Mouse (Mus musculus) megakaryocyte-erythroid progenitor cell, adult 5-6 weeks (primary cell): ENCODE results near the gene 4930519G04Rik. TPM values are rescaled to one million over a fixed set of nuclear protein-coding genes. Genes with fewer than 3 reads are reported as not detected.
"Not testable (repeated sequence)": the region's sequence is repeated elsewhere in the genome, so short reads cannot be mapped to it uniquely, and the experiment has no call there.

Experiments used
- ATAC-seq: replicated peaks from 2 replicates; pipeline ENCODE4 v1.8.0; 2016; ENCODE audit warnings: mild to moderate bottlenecking, inconsistent platforms; ENCODE audit not compliant: severe bottlenecking, poor library complexity, low FRiP score, low TSS enrichment
- total RNA-seq, 2 experiments: library from RNA; stranded (forward) in 1 of 2; stranded (reverse) in 1 of 2; fragments of 200-1000, 215-1000 nt in 1 of 2; fragments of >200 nt in 1 of 2; fragmentation: Nextera tagmentation in 1 of 2; gene quantifications; 2 replicates each; pipeline ENCODE4 v1.2.3; 2014 to 2017

The 4930519G04Rik gene
- not detected in 2 replicates for total RNA-seq (2014; fragmentation: Nextera tagmentation)
- total RNA-seq (2017), result not detected in 2 replicates

DNA sequence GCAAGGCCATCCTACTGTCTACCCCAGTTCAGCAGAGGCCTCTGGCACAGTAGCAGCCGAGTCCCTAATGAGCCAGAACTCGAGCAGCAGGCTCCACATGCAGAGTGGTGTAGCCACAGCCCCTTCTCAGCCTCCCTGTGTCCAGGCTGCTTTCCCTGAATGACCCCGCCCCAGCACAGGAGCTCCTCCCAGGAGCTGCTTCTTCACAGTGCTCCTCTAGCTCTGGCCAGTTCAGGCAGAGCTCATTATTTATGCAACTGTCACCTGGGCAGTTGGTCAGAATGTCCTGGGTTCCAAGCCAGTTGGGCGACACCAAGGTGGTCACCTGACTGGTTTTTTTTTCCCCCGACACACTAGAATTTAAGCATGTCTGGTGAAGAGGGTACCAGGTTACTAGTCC, at the start of gene 4930519G04Rik:
Gene 4930519G04Rik, plus strand, starts transcription at position 301 of the 400 bp plus-strand sequence.
- ATAC-seq, result not testable (repeated sequence)

DNA sequence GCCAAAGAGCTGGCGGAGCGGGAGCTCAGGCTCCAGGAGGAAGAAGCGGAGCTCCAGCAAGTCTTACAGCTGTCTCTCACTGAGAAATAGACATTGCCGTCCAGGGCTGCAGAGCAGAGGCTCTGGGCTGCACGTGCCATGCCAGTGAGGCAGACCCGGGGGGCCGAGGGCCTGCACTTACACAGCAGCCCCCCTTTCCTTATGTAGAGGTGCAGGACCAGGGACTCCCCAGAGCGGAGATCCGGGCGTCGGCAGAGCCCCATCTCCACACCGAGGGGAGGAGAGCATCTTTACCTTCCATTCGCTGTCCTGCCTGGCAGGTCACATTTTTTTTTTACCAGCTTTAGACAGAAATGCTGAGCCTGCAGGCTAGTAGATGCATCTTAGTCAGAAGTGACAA, 49.1 kb upstream of the 4930519G04Rik start:
- no peak for ATAC-seq

DNA sequence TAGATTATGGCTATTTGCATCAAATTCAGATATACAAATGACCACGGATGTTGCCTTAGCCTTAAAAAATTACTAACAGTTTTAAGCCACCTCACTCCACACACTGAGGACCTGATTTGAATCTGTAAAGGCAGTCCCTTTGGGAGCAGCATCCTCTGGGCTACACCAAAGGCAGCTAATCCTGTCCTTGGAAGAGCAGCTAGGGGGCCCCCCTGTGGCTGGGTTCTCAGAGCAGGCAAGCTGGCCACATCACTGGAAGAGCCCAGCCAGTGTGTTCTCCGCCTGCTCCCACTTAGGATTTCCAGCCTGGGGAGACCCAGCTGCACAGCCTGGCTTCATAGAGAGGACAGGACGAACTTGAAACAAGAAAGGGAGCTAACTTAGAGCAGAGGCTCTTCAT, 48.5 kb upstream of the 4930519G04Rik start:
- no peak for ATAC-seq

DNA sequence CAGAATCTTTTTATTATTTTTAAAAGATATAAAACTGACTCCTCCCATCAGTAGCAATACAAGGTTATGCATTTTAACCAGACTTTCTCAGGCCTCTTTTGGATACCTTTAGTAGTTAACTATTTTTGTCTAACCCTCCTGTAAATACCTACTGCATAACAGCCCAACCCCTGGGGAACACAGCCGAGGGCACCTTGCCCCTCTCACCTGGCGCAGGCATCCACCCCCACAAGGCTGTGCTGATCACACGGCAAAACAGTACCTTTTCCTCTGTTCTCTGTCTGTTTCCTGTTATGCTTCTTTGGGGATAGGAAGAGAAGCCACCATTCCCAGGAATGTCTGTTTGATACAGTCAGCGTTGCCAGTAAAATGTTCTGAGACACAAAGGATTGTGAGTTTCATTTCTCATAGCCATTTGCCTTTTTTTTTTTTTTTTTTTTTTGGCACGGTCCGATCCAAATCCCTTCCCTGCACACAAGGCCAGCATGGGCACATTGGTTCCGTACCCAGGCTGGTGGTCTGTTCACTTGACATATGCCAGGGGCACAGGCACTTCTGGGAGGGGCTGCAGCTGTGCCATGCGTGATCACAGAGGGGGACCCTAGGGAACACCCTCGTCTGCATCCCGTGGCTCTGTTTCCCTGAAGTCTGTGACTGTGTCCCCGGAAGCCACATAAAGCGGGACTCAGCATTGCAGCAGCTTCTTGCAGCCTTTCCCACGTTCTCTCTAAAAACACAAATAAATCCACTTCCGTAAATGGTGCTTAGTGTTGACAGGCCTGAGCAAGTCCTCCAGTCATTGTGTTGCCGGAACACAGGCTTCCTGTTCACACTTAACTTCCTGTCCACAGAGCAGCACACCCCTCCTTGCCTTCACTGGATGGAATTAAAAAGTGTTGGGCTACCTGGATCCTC, 47.8 kb upstream of the 4930519G04Rik start:
- ATAC-seq, result no peak

DNA sequence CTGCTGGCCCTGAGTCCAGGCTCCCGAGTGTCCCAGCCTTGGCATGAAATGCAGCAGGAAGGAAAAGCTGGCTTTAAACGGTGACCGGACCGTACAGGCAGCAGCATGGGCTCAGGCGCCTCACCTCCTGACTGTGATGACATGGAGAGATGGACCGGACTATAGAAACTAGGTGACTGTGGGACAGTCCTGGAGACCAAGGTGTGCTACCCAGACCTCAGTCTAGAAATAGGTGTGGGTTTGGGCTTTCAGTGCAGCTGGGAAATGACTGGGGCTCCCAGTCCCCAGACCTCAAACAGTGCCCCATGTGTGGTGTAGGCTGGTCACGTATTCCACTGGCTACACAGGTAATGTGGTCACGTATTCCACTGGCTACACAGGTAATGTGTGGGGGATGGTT, 46.8 kb upstream of the 4930519G04Rik start:
- no peak for ATAC-seq

DNA sequence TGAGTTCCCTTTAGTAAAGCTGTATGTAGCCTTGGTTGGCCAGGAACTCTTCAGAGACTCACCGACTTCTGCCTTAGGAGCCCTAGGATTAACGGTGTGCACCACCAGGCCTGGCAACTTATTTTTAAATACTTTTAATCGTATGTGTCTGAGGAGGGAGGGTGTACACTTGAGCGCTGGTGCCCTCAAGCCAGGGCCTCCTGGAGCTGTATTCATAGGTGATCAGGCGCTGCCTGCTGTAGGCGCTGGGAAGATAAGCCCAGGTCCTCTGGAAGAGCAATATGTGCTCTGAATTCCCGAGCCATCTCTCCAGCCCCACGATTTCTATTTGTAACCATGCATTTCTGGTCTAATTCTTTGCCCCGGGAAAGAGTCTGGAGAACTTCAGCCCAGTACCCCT, 46.4 kb upstream of the 4930519G04Rik start:
- peak; percentile 29 for ATAC-seq

DNA sequence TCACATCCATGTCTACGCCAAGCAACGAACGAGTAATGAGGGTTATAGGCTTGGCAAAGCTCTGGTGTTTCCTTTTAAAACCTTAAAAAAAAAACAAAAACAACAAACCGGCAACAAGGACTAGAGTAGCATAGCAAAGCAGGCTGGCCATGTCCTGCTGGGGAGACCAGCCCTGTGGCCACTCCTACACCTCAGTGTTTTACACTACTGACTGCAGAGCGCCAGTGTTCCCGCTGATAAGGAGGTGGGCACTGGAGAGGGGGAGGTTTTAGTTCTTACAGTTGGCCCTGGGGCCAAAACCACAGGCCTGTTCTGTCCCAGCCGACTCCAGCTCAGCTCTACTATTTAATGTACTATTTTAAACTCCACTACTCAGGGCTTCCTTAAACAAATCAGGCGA, 46.0 kb upstream of the 4930519G04Rik start:
- ATAC-seq, result peak; percentile 88

DNA sequence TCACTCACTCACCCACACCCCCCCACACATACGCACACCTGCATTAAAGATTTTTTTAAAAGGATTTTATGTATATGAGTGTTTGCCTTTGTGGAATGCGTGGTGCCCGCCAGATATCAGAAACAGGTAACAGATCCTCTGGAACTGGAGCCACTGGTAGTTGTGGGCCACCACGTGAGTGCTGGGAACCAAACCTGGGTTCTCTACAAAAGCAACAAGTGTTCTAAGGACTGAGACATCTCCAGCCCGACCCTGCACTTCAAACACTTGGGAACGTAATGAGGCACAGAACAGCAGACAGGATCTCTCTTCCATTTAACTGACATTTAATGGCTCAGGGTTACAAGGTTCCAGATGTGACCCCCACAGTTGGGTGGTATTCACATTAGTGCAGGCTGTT, 45.6 kb upstream of the 4930519G04Rik start:
- ATAC-seq, result no peak

DNA sequence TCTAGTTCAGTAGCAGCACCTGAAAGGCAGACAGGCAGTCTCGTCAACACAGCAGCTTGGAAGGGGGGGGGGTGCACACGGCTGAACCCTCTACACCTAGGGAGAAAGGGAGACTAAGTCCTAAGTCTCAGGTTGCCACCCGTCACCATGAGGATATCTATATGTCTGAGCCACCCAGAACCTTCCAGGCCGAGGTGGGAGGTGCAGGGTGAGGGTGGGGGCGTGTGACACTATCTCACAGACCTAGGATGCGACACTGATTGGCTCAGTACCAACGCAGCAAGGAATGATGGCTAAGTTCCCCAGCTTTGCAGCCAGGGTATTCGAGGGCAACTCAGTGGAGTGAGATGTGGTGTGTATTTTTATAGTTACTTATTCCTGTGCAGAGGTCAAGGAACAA, 45.1 kb upstream of the 4930519G04Rik start:
- ATAC-seq, result peak; percentile 41

DNA sequence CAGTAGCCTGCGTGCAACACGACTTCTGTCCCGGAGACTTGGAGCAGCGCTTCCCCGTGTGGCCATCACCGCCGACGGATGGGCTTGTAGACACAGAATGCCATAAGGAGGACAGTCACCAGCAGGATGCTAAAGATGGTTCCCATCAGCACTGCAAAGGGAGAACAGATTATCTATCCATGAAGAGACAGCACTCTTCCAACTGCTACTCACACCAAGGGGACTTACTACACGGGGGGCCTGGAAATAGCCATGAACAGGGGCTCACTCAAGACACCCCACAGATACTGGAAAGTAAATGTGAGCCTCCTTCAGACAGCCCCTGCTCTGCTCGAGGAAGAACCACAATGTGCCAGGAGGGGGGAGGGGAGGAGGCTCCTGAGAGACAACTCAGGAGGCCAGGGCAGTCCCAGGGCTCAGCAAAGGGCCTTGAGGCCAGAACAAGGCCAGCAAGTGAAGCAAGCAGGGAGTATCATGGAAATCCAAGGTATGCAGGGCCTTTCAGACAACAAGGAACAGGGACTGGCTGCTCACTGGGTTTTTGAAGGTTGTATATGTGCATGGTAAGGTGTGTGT, 44.2 kb upstream of the 4930519G04Rik start:
- ATAC-seq, result no peak

DNA sequence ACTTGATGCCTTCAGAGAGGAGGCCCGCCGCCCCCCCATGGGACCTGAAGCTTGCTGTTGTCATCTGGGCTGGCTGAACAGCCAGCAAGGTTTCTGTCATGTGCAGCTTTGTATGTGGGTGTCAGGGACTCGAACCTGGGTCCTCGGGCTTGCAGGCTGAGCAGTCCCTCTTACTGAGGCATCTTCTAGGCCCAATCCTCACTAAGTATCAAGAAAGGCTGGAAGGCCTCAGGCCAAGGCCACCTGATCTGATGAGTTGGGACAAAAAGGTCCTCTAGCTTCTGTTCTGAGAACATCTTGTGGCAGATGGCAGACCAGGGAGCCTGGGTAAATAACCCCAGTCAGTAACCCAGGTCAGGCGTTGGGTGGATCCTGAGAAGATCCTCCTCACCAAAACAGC, 43.6 kb upstream of the 4930519G04Rik start:
- ATAC-seq, result no peak

DNA sequence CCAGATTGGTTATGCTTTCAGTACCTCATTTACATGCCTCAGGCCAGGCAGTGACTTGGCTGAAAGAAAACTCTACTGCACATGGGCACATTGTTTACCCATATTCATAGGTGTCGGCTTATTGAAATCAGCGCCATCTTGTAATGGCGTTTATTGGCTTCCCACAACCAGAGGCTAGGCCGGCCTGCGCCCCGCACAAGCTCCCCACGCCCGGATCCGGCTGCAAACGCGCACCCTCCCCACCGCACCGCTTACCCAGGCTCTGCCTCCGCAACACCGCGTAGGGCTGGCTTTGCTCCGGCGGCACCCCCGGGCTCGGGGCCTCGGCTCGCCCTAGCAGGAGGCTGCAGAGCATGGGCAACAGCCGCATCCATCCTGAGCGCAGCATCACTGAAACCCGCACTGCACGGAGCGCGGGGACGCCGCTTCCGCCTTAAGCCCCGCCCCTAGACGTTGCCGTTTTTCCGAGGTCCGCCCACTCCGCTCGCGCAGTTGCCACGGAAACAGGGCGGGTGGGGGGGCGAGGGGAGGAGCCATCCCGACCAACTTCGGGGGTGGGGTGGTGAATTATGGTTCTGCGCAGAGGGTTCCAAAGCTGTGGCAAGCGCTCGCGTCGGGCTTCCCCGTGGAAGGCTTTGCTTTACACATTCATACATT, 39.8 kb upstream of the 4930519G04Rik start:
- ATAC-seq, result peak; percentile 68

DNA sequence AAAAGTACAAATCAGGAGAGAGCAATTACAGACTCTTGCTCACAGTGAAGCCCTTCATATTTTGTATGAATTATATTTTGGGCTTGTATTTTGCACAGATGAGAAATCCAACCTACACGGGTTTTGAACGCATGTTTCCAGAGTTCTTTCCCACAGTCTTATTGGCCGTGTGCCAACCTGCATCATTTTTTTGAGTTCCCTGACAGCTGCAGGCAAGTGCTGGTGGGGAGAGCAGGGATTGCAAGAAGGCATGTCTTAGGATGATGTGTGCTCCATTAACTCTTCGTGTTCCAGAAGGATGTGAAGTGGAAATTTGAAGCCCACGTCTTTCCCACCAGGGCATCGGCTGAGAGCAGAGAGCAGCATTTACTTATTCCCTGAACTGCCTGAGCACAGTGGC, 36.9 kb upstream of the 4930519G04Rik start:
- no peak for ATAC-seq

DNA sequence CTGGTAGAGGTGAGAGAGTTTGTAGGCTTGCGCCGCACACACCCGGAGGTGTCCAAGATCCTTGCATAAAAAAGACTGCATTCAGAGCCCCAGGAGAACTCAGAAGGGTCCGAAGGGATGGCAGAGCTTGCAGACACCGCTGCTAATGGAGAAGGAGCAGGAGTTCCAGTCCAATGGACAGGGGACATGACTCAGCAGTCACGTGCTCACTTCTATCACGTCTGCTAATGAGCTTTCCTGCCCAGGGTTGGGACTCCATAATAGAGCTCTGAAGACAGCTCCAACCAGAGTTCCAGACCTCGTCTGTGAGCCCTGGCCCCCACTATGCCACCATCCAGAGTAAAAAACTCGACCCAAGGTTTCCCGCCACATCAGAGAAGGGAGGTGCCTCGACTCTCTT, 35.3 kb upstream of the 4930519G04Rik start:
- no peak for ATAC-seq

DNA sequence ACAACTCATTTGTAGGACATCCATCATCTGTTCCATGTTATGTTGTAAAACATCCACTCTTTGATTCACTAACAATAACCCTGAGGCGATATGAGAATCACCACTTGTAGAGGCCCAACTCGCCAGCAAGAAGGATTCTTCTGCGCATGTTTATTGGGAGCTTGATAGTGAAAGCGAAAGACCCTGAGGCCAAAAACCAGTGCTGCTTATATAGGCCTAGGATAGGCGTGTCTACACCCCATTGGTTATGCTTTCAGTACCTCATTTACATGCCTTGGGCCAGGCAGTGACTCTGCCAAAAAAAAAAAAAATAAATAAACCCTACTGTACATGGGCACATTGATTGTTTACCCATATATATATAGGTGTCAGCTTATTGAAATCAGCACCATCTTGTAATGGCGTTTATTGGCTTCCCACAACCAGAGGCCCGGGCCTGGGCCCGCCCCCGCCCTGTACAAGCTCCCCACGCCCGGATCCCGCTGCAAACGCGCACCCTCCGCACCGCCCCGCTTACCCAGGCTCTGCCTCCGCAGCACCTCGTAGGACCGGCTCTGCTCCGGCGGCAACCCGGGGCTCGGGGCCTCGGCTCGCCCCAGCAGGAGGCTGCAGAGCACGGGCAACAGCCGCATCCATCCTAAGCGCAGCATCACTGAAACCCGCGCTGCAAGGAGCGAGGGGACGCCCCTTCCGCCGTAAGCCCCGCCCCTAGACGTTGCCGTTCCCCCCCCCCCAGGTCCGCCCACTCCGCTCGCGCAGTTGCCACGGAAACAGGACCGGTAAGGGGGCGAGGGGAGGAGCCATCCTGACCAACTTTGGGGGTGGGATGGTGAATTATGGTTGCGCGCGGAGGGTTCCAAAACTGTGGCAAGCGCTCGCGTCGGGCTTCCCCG, 30.4 kb upstream of the 4930519G04Rik start, which contains the start of gene 1500011B03Rik:
Gene 1500011B03Rik, minus strand, starts transcription at position 673 of the 893 bp plus-strand sequence.
- peak; percentile 29 for ATAC-seq

DNA sequence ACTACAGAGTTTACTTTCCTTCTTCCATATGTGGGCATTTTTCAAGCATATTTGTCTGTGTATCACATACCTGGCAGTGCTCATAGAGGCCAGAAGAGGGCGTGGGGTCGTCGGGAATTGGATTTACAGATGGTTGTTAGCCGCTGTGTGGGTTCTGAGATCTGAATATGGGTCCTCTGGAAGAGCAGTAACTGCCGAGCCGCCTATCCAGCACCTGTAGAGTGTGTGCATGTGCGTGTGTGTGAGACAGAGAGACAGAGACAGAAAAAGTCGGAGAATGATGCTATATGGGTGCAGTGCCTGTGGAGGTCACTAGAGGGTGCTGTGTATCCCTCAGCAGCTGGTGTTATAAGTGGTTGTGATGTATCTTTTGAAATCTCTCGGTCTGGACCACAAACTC, 29.3 kb upstream of the 4930519G04Rik start:
- peak; percentile 65 for ATAC-seq

DNA sequence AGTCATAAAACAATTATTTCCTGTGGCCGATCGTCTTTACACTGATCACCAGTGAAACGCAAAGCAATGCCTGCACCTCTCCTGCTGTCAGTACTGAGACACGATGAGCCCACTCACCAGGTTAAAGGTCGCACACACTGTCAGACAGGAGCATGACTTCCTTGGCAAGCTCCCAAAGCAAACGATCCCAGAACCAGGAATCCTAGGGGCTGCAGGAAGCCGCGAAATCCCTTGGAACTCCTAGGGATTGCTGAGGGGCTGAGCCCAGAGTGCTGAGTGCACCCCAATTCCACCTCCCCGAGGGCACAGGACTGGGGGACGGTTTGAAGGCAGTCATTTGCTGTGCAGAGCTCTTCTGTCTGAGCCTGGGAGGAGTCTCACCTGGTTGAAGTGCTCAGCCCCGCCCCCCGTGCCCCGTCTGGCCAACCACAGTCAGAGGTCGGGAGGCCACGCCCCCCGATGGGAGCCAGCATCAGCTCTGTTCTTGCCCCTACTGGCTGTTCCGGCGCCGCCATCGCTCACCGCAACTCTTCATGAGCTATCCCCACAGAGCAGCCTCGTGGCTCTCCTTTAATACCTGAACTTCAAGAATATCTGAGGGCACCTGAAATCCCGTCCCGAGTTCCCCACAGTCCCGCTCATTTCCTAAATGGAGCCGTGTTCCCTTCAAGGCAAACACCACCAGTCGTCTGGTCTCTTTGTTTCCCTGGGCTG, 27.3 kb upstream of the 4930519G04Rik start:
- ATAC-seq, result peak; percentile 98

DNA sequence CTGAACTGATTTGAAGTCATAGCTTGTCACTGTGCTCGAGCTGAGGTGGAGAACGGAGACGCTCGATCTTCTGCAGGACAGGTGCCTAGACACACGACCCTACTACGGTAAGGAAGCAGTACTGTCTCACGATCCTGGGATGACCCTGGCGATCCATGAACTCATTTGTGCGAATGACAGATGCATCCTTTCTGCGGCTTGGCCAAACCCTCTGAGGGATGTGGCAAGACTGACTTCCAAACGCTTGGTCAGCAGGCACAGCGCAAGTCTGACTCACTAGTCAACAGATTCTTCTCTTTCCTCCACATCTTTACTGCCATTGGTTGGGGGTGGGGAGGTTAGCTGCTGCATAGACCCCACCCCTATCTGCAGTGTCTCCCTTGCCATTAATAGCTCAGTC, 26.0 kb upstream of the 4930519G04Rik start:
- ATAC-seq, result no peak

DNA sequence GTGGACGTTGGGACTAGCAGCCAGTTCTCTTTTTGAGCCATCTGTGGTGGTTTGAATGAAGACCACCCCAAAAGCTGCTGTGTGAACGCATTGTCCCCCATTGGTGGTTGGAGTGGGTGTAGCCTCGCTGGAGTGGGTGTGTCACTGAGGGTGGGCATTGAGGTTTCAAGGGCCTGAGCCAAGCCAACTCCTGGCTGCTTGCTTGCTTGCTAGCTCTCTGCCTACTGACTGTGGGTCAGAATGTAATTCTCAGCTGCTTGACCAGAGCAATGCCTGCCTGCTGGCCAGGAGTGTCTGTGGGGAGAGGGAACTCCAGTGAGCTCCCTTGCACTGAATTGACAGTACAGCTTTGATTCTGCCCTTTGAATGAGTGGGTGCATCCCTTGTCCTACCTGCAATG, 23.7 kb upstream of the 4930519G04Rik start:
- ATAC-seq, result no peak
